Mouse (Mus musculus) midbrain, embryonic 16.5 days (tissue): Measurements from ENCODE around the gene Zfp12. TPM values are rescaled to one million over a fixed set of nuclear protein-coding genes. Genes with fewer than 3 reads are reported as not detected.

Source experiments
- ATAC-seq: fragments of 200-750 bp; cut with Nextera tagmentation; 2 replicates; pipeline ENCODE4 v1.8.0; 2017; ENCODE audit warnings: moderate TSS enrichment
- H3K27ac ChIP-seq: fragments of 300-500 bp; sonication (generic); 2 replicates; pipeline ENCODE4 v1.5.1; 2014; ENCODE audit warnings: mild to moderate bottlenecking, low read length, mixed read lengths
- H3K27me3 ChIP-seq: fragments of 300-500 bp; sonication (generic); 2 replicates; pipeline ENCODE4 v1.6.1; 2014; ENCODE audit warnings: low read depth, low read length, mixed read lengths; ENCODE audit not compliant: control insufficient read depth, insufficient read depth
- H3K36me3 ChIP-seq: fragments of 300-500 bp; sonication (generic); 2 replicates; pipeline ENCODE4 v1.6.1; 2014; ENCODE audit warnings: mild to moderate bottlenecking, low read length, moderate library complexity, mixed read lengths; ENCODE audit not compliant: control insufficient read depth, insufficient read depth
- H3K4me1 ChIP-seq: fragments of 300-500 bp; sonication (generic); 2 replicates; pipeline ENCODE4 v1.6.1; 2014; ENCODE audit warnings: mild to moderate bottlenecking, low read length, mixed read lengths; ENCODE audit not compliant: control insufficient read depth, insufficient read depth
- H3K4me2 ChIP-seq: fragments of 300-500 bp; sonication (generic); 2 replicates; pipeline ENCODE4 v1.6.1; 2014; ENCODE audit warnings: mild to moderate bottlenecking, low read length, mixed read lengths
- H3K4me3 ChIP-seq: fragments of 300-500 bp; sonication (generic); 2 replicates; pipeline ENCODE4 v1.5.1; 2014; ENCODE audit warnings: low read depth, mild to moderate bottlenecking, low read length, moderate library complexity, mixed read lengths
- H3K9ac ChIP-seq: fragments of 300-500 bp; sonication (generic); 2 replicates; pipeline ENCODE4 v1.6.1; 2014; ENCODE audit warnings: low read depth, low read length, mixed read lengths
- H3K9me3 ChIP-seq: fragments of 300-500 bp; sonication (generic); replicated peaks from 2 replicates; pipeline ENCODE4 v1.6.1; 2014; ENCODE audit warnings: mild to moderate bottlenecking, low read length, mixed read lengths; ENCODE audit not compliant: control insufficient read depth, poor library complexity, severe bottlenecking
- WGBS: fragments of 180-500 bp; shearing (Covaris S2); extraction: QIAGEN DNeasy Blood & Tissue Kit; methylation state at CpG from one replicate; pipeline ENCODE4 v1.1.7; 2014; 5-methylcytosine and 5-hydroxymethylcytosine counted together
- polyA plus RNA-seq: library from polyadenylated mRNA; unstranded; fragments of >200 nt; fragmentation: Nextera tagmentation; extraction: Ambion mirVana; gene quantifications from 2 replicates; pipeline ENCODE4 v1.2.1, GENCODE M21; 2015

The Zfp12 gene
- polyA plus RNA-seq, 1 experiment from 2014 or later = 20.0 TPM

GRCm38 (mm10) chr5:143254487-143255130 is 19.6 kb downstream of the Zfp12 start:
- Histone ChIP-seq H3K27me3 (peaks cover 28% of the 10 kb centered on the region), H3K9ac (0 out of 2 replicates have a peak overlapping the region, but pooled peaks have one; percentile 50), H3K27ac (no peak overlapping the region), H3K4me3 (no peak overlapping the region), H3K4me2 (no peak overlapping the region), H3K36me3 (peaks cover 45% of the 10 kb centered on the region), H3K4me1 (peaks cover 14% of the 10 kb centered on the region), H3K9me3 (no peaks in the 10 kb centered on the region; the same call in 1 of the 2 replicates)
- WGBS = 18% methylated on average over 66 of the region's 66 CpGs
- ATAC-seq = no peak

- Histone ChIP-seq H3K27me3 (peaks cover 28% of the 10 kb centered on the region), H3K4me3 (no peak overlapping the region), H3K27ac (no peak overlapping the region), H3K9ac (no peak overlapping the region), H3K9me3 (no peaks in the 10 kb centered on the region; the same call in 1 of the 2 replicates), H3K4me1 (peaks cover 14% of the 10 kb centered on the region), H3K36me3 (peaks cover 42% of the 10 kb centered on the region), H3K4me2 (no peak overlapping the region)
- no peak for ATAC-seq
- 31% methylated on average over 24 of the region's 24 CpGs for WGBS
Measured at GRCm38 (mm10) chr5:143255131-143255519, 20.2 kb downstream of the Zfp12 start.

DNA sequence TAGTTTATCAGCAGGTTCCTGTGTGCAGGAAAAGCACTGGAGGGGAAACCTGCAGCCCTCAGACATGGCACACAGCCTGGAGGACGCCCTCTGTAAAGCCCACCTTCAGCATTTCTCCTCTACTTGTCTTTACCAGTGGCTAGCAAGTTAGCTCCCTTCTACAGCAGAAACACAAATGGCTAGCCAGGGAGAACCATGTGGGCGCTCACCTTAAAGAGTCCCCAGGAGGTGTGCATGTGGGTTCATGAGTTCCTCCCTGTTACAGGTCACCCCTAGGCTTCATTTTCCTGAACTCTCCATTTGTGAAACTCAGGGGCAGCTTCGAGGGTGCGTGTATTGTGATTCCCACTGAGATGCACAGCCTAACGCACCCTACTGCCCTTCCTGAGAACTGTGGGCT is 20.8 kb downstream of the Zfp12 start:
- Histone ChIP-seq H3K27me3 (peaks cover 28% of the 10 kb centered on the region), H3K36me3 (peaks cover 42% of the 10 kb centered on the region), H3K4me1 (peaks cover 14% of the 10 kb centered on the region), H3K9me3 (no peaks in the 10 kb centered on the region; the same call in 1 of the 2 replicates), H3K9ac (no peak overlapping the region), H3K4me3 (no peak overlapping the region), H3K4me2 (no peak overlapping the region), H3K27ac (no peak overlapping the region)
- no peak for ATAC-seq
- 85% methylated on average over 5 of the region's 5 CpGs for WGBS

DNA sequence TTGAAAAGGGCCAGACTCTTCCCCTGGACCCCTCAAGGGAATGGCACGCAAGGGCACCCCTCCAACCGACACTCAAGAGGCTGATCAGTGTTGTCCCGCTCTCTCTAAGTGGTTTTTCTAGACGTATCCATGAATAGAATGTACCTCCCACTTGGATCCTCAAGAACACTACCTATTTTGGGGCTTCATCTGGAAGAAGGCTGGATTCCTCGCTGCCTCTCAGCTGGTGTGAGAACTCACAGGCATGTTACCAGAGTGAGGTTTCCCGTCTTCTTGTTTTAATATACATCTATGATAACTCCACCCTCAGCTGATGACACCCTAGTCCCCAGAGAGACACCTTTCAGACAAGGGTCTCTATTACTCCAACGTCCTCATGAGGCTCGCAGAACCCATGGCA is 26.7 kb downstream of the Zfp12 start:
- peaks cover 16% of the 10 kb centered on the region for H3K27me3 ChIP-seq
- H3K4me3 ChIP-seq = no peak overlapping the region
- H3K36me3 ChIP-seq = peaks cover 29% of the 10 kb centered on the region
- no peak for ATAC-seq
- H3K4me1 ChIP-seq = peaks cover 3% of the 10 kb centered on the region; the same call in 1 of the 2 replicates
- H3K4me2 ChIP-seq = no peak overlapping the region
- 96% methylated on average over 8 of the region's 8 CpGs for WGBS
- H3K9me3 ChIP-seq = no peaks in the 10 kb centered on the region
- no peak overlapping the region for H3K9ac ChIP-seq
- no peak overlapping the region for H3K27ac ChIP-seq

DNA sequence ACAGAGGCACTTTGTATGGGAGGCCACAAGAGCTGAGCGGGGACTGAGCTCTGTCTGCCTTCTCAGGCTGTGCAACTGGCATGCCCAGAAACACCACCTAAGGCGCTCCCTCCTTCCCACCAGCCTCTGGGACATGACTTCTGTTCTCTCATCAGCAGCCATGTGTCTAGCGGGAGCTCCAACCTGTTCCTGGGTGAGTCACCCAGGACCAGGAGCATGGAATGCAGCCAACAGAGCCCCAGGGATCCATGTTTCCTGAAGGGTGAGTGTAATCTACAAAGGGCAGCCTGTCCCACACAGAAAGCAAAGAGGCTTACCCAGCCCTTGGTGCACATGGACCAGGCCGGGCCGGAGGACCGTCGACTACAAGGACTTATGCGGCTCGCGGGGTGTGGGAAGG is 29.7 kb downstream of the Zfp12 start:
- no peak overlapping the region for H3K4me2 ChIP-seq
- 95% methylated on average over 10 of the region's 10 CpGs for WGBS
- no peaks in the 10 kb centered on the region for H3K27me3 ChIP-seq
- no peak overlapping the region for H3K9ac ChIP-seq
- H3K4me3 ChIP-seq = no peak overlapping the region
- peaks cover 22% of the 10 kb centered on the region for H3K36me3 ChIP-seq
- no peaks in the 10 kb centered on the region for H3K9me3 ChIP-seq
- H3K27ac ChIP-seq = no peak overlapping the region
- ATAC-seq = no peak
- peaks cover 16% of the 10 kb centered on the region for H3K4me1 ChIP-seq

DNA sequence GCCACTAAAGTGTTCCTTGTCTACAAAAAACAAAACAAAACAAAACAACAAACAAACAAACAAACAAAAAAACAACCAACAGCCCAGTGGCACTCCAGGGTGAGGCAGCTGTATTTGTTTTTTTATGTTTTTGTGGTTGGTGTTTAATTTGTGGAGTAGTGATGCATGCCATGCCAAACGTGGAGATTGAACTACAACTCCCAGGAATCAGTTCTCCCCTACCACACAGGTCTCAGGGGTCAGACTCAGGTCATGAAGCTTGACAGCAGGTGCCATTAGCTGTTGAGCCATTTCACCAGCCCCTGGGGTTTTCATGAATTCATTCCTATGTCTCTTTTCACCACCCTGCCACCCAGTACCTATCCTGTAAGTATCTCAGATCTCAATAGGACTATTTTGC is 30.4 kb downstream of the Zfp12 start:
- H3K27me3 ChIP-seq = no peaks in the 10 kb centered on the region
- 61% methylated on average over 1 of the region's 1 CpGs for WGBS
- peaks cover 21% of the 10 kb centered on the region for H3K36me3 ChIP-seq
- no peak overlapping the region for H3K4me3 ChIP-seq
- no peak for ATAC-seq
- H3K9ac ChIP-seq = no peak overlapping the region
- peaks cover 17% of the 10 kb centered on the region for H3K4me1 ChIP-seq
- no peak overlapping the region for H3K4me2 ChIP-seq
- no peaks in the 10 kb centered on the region for H3K9me3 ChIP-seq
- H3K27ac ChIP-seq = no peak overlapping the region

GRCm38 (mm10) chr5:143266794-143267193 is 31.8 kb downstream of the Zfp12 start:
- Histone ChIP-seq H3K9ac (no peak overlapping the region), H3K4me2 (no peak overlapping the region), H3K9me3 (no peaks in the 10 kb centered on the region), H3K27me3 (no peaks in the 10 kb centered on the region), H3K4me3 (no peak overlapping the region), H3K4me1 (peaks cover 27% of the 10 kb centered on the region), H3K27ac (no peak overlapping the region), H3K36me3 (peaks cover 16% of the 10 kb centered on the region)
- ATAC-seq = no peak
- 80% methylated on average over 6 of the region's 6 CpGs for WGBS

- H3K9me3 ChIP-seq = no peaks in the 10 kb centered on the region
- WGBS = 22% methylated on average over 8 of the region's 8 CpGs
- no peaks in the 10 kb centered on the region for H3K27me3 ChIP-seq
- peak overlapping the region; percentile 79 for H3K4me3 ChIP-seq
- peak overlapping the region; percentile 83 for H3K27ac ChIP-seq
- ATAC-seq = no peak; the same call in 1 of the 2 replicates
- peak overlapping the region; percentile 83 for H3K9ac ChIP-seq
- H3K4me2 ChIP-seq = peak overlapping the region; percentile 63
- H3K36me3 ChIP-seq = peaks cover 2% of the 10 kb centered on the region; the same call in 1 of the 2 replicates
- H3K4me1 ChIP-seq = peaks cover 27% of the 10 kb centered on the region
Measured at GRCm38 (mm10) chr5:143268985-143269362, 34.0 kb downstream of the Zfp12 start.

DNA sequence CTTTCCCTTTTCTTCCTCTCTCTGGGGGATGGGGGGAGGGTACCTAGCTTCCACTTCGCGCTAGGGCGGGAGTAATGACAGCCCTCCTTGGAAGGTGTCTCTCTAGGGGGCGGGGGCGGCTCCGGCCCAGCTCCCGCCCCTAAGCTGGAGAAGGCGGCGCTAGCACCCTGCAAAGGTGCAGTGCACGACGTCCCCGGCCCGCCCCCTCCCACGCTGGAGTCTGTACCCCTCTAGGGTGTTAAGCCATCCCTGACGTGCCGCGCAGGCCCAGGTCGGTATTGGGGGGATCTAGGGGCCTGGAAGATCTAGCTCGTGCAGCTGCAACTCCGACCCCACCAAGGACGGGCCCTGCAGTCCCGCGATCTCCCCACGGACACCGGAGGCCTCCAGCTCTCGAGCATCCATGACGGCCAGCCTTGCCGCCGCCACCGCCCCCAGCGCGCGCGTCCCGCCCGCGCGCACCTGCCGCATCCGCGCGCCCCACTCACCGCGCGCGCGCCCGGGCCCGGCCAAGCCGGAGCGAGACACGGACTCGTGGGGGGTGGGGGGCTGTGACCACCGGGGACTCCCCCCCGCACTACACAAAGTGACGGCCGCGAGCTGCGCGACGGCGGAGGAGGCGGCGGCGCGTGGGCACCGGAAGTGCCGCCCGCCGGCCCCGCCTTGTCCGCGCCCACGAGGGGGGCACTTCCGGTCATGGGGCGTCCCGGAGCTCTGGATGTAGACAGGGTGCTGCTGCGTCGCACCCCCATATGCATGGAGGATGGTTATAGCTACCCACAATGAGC is 34.6 kb downstream of the Zfp12 start, which contains the start of gene Zfp316:
TSS of gene Zfp316 (minus strand) at position 660 of the 788 bp plus-strand sequence.
- H3K36me3 ChIP-seq = no peaks in the 10 kb centered on the region; the same call in 1 of the 2 replicates
- ATAC-seq = peak; percentile 91
- WGBS = under 1% methylated on average over 72 of the region's 79 CpGs

More for the DNA sequence above, 34.6 kb downstream of the Zfp12 start, which contains the start of gene Zfp316:
- Histone ChIP-seq H3K4me1 (peaks cover 27% of the 10 kb centered on the region), H3K27ac (peak within 1 kb of the TSS; percentile 83), H3K9me3 (no peaks in the 10 kb centered on the region), H3K9ac (peak within 1 kb of the TSS; percentile 83), H3K4me2 (peak within 1 kb of the TSS; percentile 63), H3K4me3 (peak within 1 kb of the TSS; percentile 79), H3K27me3 (no peaks in the 10 kb centered on the region)
